Comparison of ENCODE assay signal across 8 mouse cellular contexts in genomic region chr6:13677141-13677761, GRCm38 (mm10). TPM values are rescaled to one million over a fixed set of nuclear protein-coding genes. Genes with fewer than 3 reads are reported as not detected.
A peak's percentile ranks its signal among the peaks of the same experiment; 100 is the strongest.
DNase-seq lines count a peak whose midpoint lies in the region; ATAC-seq lines count a peak whose summit lies in the region.

No protein-coding gene starts in this region.

- H3K9ac ChIP-seq in hindbrain, embryonic 15.5 days: peak overlapping the region; percentile 92
- peak overlapping the region; percentile 98 for H3K9ac ChIP-seq in midbrain, embryonic 13.5 days (replicated peaks)

- H3K36me3 ChIP-seq in hindbrain, embryonic 15.5 days: no peaks in the 10 kb centered on the region
- H3K36me3 ChIP-seq in limb, embryonic 10.5 days: peaks cover 4% of the 10 kb centered on the region; the same call in 1 of the 2 replicates
- no peaks in the 10 kb centered on the region for H3K36me3 ChIP-seq in midbrain, embryonic 13.5 days

- peak; percentile 79 for ATAC-seq in hindbrain, embryonic 15.5 days (ENCODE audit: low FRiP score, low read depth)
- peak; percentile 81 for ATAC-seq in midbrain, embryonic 13.5 days

- peaks cover 22% of the 10 kb centered on the region for H3K4me1 ChIP-seq in hindbrain, embryonic 15.5 days (replicated peaks)
- peaks cover 10% of the 10 kb centered on the region; the same call in 1 of the 2 replicates for H3K4me1 ChIP-seq in limb, embryonic 10.5 days
- peaks cover 23% of the 10 kb centered on the region for H3K4me1 ChIP-seq in midbrain, embryonic 13.5 days (replicated peaks)

- no peaks in the 10 kb centered on the region for H3K27me3 ChIP-seq in hindbrain, embryonic 15.5 days
- no peaks in the 10 kb centered on the region for H3K27me3 ChIP-seq in limb, embryonic 10.5 days (ENCODE audit: low read depth, poor library complexity, severe bottlenecking)
- H3K27me3 ChIP-seq in midbrain, embryonic 13.5 days: no peaks in the 10 kb centered on the region

- under 1% methylated on average over 37 of the region's 43 CpGs for WGBS in hindbrain, embryonic 15.5 days
- under 1% methylated on average over 37 of the region's 43 CpGs for WGBS in limb, embryonic 10.5 days
- under 1% methylated on average over 40 of the region's 43 CpGs for WGBS in midbrain, embryonic 13.5 days

- peak overlapping the region; percentile 79 for H3K4me3 ChIP-seq in hindbrain, embryonic 15.5 days
- peak overlapping the region; percentile 91 for H3K4me3 ChIP-seq in limb, embryonic 10.5 days
- H3K4me3 ChIP-seq in midbrain, embryonic 13.5 days (replicated peaks): peak overlapping the region; percentile 93

- DNase-seq in ovary, adult 18-20 months (ENCODE audit: low spot score): peak; percentile 29
- no peak for DNase-seq in ovary, postnatal 10 days (ENCODE audit: low spot score)
- DNase-seq in cerebellum, adult 9-11 months: peak; percentile 75
- peak; percentile 18 to 38 for DNase-seq in frontal cortex, adult 2 months (ENCODE audit: extremely low spot score in 1 of 2, low spot score in 1 of 2)
- peak; percentile 76 for DNase-seq in limb, embryonic 10.5 days (ENCODE audit: low spot score)
- DNase-seq in spleen, postnatal 4 days (ENCODE audit: low spot score in 2 of 2): peak; percentile 41 to 74

- peak overlapping the region; percentile 70 for H3K4me2 ChIP-seq in hindbrain, embryonic 15.5 days
- peak overlapping the region; percentile 85 for H3K4me2 ChIP-seq in midbrain, embryonic 13.5 days (replicated peaks)

- H3K9me3 ChIP-seq in hindbrain, embryonic 15.5 days: no peaks in the 10 kb centered on the region
- no peaks in the 10 kb centered on the region for H3K9me3 ChIP-seq in limb, embryonic 10.5 days (replicated peaks)
- H3K9me3 ChIP-seq in midbrain, embryonic 13.5 days: no peaks in the 10 kb centered on the region

- H3K27ac ChIP-seq in hindbrain, embryonic 15.5 days (replicated peaks): peak overlapping the region; percentile 94
- H3K27ac ChIP-seq in limb, embryonic 10.5 days: peak overlapping the region; percentile 96
- H3K27ac ChIP-seq in midbrain, embryonic 13.5 days: peak overlapping the region; percentile 97

RNA-seq across cellular contexts. Expression of gene Bmt2, which starts 0.5 kb away (rescaled TPM):
- 14.6 and 15.9 TPM in 2 replicates for polyA plus RNA-seq in frontal cortex, adult 2 months (2012; rRNA removed)
- polyA plus RNA-seq in hindbrain, embryonic 15.5 days (2015; fragmentation: Nextera tagmentation; extraction: Ambion mirVana): 19.2 and 19.8 TPM in 2 replicates
- 14.6 and 17.6 TPM in 2 replicates for polyA plus RNA-seq in limb, embryonic 10.5 days (2016; fragmentation: Nextera tagmentation; extraction: Ambion mirVana)
- 20.9 and 23.1 TPM in 2 replicates for polyA plus RNA-seq in midbrain, embryonic 13.5 days (2015; fragmentation: Nextera tagmentation; extraction: Ambion mirVana)
